Mouse (Mus musculus) thymus, adult 2 months (tissue): ENCODE measurements around the gene Nfia. TPM values are rescaled to one million over a fixed set of nuclear protein-coding genes. Genes with fewer than 3 reads are reported as not detected.

ENCODE experiments used
- DNase-seq: peaks from one replicate; pipeline ENCODE4 v3.0.0; 2021
- H3K27ac ChIP-seq: fragments of 200-500 bp; 2 replicates; pipeline ENCODE4 v1.5.1; 2012; ENCODE audit warnings: low read length, control low read depth; ENCODE audit not compliant: control insufficient read depth, insufficient read depth
- H3K27me3 ChIP-seq: fragments of 200-500 bp; 2 replicates; pipeline ENCODE4 v1.6.1; 2012; ENCODE audit warnings: mild to moderate bottlenecking, low read length, moderate library complexity, mixed read lengths; ENCODE audit not compliant: control insufficient read depth, insufficient read depth
- H3K36me3 ChIP-seq: fragments of 200-500 bp; 2 replicates; pipeline ENCODE4 v1.6.1; 2012; ENCODE audit warnings: mild to moderate bottlenecking, low read length, moderate library complexity; ENCODE audit not compliant: control insufficient read depth, insufficient read depth
- H3K4me1 ChIP-seq: fragments of 200-500 bp; replicated peaks from 2 replicates; pipeline ENCODE4 v1.6.1; 2012; ENCODE audit warnings: low read length; ENCODE audit not compliant: control insufficient read depth, insufficient read depth
- H3K4me3 ChIP-seq: fragments of 200-500 bp; 2 replicates; pipeline ENCODE4 v1.5.1; 2012; ENCODE audit warnings: mild to moderate bottlenecking, low read length, control low read depth, moderate library complexity; ENCODE audit not compliant: control insufficient read depth, insufficient read depth
- CTCF ChIP-seq: fragments of 200-500 bp; IDR thresholded peaks from 2 replicates; pipeline ENCODE4 v1.5.1; 2012; ENCODE audit warnings: mild to moderate bottlenecking, control low read depth, low read length, moderate library complexity, borderline replicate concordance; ENCODE audit not compliant: control insufficient read depth, poor library complexity, insufficient read depth; ENCODE audit errors: extremely low read depth
- POLR2A ChIP-seq: fragments of 200-500 bp; IDR thresholded peaks from 2 replicates; pipeline ENCODE4 v1.6.1; 2012; ENCODE audit warnings: mild to moderate bottlenecking, low read length, control low read depth, moderate library complexity; ENCODE audit not compliant: control insufficient read depth, poor library complexity, insufficient read depth; ENCODE audit errors: extremely low read depth
- WGBS: fragments of 180-500 bp; shearing (Covaris S2); methylation state at CpG from one replicate; pipeline ENCODE4 v1.1.7; 2018; 5-methylcytosine and 5-hydroxymethylcytosine counted together
- polyA plus RNA-seq: library from polyadenylated mRNA; depleted of rRNA; stranded (reverse); fragments of >200 nt; gene quantifications from 2 replicates; pipeline ENCODE4 v1.2.3, GENCODE M21; 2012

Gene Nfia
- polyA plus RNA-seq, 1 experiment, result 26.4 TPM

DNA sequence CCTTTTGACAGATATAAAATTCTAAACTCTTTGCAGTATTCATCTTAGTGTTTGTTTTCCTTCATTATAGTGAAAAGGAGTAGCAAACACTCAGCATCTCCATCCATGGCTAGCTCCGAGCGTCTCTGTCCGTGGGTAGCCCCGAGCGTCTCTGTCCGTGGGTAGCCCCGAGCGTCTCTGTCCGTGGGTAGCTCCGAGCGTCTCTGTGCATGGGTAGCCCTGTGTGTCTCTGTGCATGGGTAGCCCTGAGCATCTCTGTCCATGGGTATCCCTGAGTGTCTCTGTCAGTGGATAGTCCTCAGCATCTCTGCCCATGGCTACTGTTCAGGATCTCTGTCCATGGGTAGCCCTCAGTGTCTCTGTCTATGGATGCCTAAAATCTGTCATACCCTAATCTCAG, 140.0 kb downstream of the Nfia start:
- H3K27me3 ChIP-seq, result no peaks in the 10 kb centered on the region
- no peaks in the 10 kb centered on the region for H3K36me3 ChIP-seq
- no peak for TF ChIP-seq POLR2A
- no peak for TF ChIP-seq CTCF
- DNase-seq, result no peak
- WGBS, result 97% methylated on average over 11 of the region's 11 CpGs
- no peak overlapping the region for H3K27ac ChIP-seq
- H3K4me1 ChIP-seq, result peaks cover 16% of the 10 kb centered on the region
- H3K4me3 ChIP-seq, result no peak overlapping the region

- 99% methylated on average over 2 of the region's 2 CpGs for WGBS
- Histone ChIP-seq H3K4me3 (no peak overlapping the region), H3K4me1 (peaks cover 16% of the 10 kb centered on the region), H3K27me3 (no peaks in the 10 kb centered on the region), H3K36me3 (no peaks in the 10 kb centered on the region), H3K27ac (no peak overlapping the region)
- no peak for TF ChIP-seq CTCF
- no peak for TF ChIP-seq POLR2A
- no peak for DNase-seq
Observed at GRCm38 (mm10) chr4:97914348-97914747, 141.8 kb downstream of the Nfia start.

GRCm38 (mm10) chr4:97914761-97915160, 142.2 kb downstream of the Nfia start:
- DNase-seq, result no peak
- Histone ChIP-seq H3K27me3 (no peaks in the 10 kb centered on the region), H3K36me3 (no peaks in the 10 kb centered on the region), H3K4me3 (no peak overlapping the region), H3K4me1 (peaks cover 16% of the 10 kb centered on the region), H3K27ac (no peak overlapping the region)
- TF ChIP-seq CTCF, result no peak
- 97% methylated on average over 5 of the region's 5 CpGs for WGBS

GRCm38 (mm10) chr4:97917568-97917967, 145.0 kb downstream of the Nfia start:
- H3K4me1 ChIP-seq, result peaks cover 6% of the 10 kb centered on the region
- no peak for DNase-seq
- H3K27ac ChIP-seq, result no peak overlapping the region
- no peak overlapping the region for H3K4me3 ChIP-seq
- WGBS, result 95% methylated on average over 6 of the region's 6 CpGs
- no peaks in the 10 kb centered on the region for H3K36me3 ChIP-seq
- no peak for TF ChIP-seq POLR2A
- no peaks in the 10 kb centered on the region for H3K27me3 ChIP-seq

DNA sequence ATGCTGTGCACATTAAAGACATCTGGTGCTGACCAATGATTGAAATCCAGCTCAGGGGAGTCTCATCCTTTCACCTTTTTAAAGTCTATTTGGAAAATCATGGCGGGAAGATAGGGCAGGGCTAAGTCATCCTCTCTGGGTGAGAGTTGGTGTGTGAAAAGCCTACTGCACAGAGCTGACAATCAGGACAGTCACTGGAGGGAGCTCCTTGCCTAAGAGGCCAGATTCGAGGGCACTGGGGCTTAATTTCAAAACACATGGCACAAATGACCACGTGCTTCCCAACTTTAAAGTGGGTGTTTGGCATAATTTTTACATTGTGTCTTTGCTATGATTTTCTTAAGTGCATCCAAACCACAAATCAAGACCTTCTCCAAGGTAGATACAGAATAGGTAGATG, 146.1 kb downstream of the Nfia start:
- no peak overlapping the region for H3K27ac ChIP-seq
- H3K36me3 ChIP-seq, result no peaks in the 10 kb centered on the region
- TF ChIP-seq CTCF, result no peak
- TF ChIP-seq POLR2A, result no peak
- no peak for DNase-seq
- peaks cover 5% of the 10 kb centered on the region; the same call in 1 of the 2 replicates for H3K4me1 ChIP-seq
- no peak overlapping the region for H3K4me3 ChIP-seq
- no peaks in the 10 kb centered on the region for H3K27me3 ChIP-seq
- 77% methylated on average over 3 of the region's 3 CpGs for WGBS

GRCm38 (mm10) chr4:97919773-97920172, 147.2 kb downstream of the Nfia start:
- no peak overlapping the region for H3K27ac ChIP-seq
- DNase-seq, result no peak
- no peaks in the 10 kb centered on the region for H3K36me3 ChIP-seq
- no peaks in the 10 kb centered on the region for H3K27me3 ChIP-seq
- no peak overlapping the region for H3K4me3 ChIP-seq
- WGBS, result 92% methylated on average over 2 of the region's 2 CpGs
- TF ChIP-seq POLR2A (no peak), CTCF (no peak)
- peaks cover 5% of the 10 kb centered on the region; the same call in 1 of the 2 replicates for H3K4me1 ChIP-seq

GRCm38 (mm10) chr4:97920287-97921079, 147.9 kb downstream of the Nfia start:
- no peak for DNase-seq
- no peak for TF ChIP-seq POLR2A
- WGBS, result 61% methylated on average over 10 of the region's 10 CpGs
- Histone ChIP-seq H3K36me3 (no peaks in the 10 kb centered on the region), H3K4me1 (peaks cover 5% of the 10 kb centered on the region; the same call in 1 of the 2 replicates), H3K27me3 (no peaks in the 10 kb centered on the region), H3K27ac (no peak overlapping the region; the same call in 1 of the 2 replicates), H3K4me3 (no peak overlapping the region)
